Mouse (Mus musculus) stomach, embryonic 14.5 days (tissue): Measurements from ENCODE around the gene Stk38. TPM values are rescaled to one million over a fixed set of nuclear protein-coding genes. Genes with fewer than 3 reads are reported as not detected.

ENCODE experiments used
- ATAC-seq: fragments of 200-750 bp; cut with Nextera tagmentation; 2 replicates; pipeline ENCODE4 v1.8.0; 2017; ENCODE audit warnings: low read depth, moderate TSS enrichment; ENCODE audit not compliant: insufficient number of reproducible peaks, insufficient read depth, low FRiP score
- H3K27ac ChIP-seq: fragments of 300-500 bp; sonication (generic); 2 replicates; pipeline ENCODE4 v1.5.1; 2014; ENCODE audit warnings: mild to moderate bottlenecking, low read length, moderate library complexity, mixed read lengths
- H3K27me3 ChIP-seq: fragments of 300-500 bp; sonication (generic); 2 replicates; pipeline ENCODE4 v1.6.1; 2014; ENCODE audit warnings: low read length, control low read depth, mixed read lengths; ENCODE audit not compliant: control insufficient read depth, insufficient read depth
- H3K36me3 ChIP-seq: fragments of 300-500 bp; sonication (generic); 2 replicates; pipeline ENCODE4 v1.6.1; 2014; ENCODE audit warnings: mild to moderate bottlenecking, control low read depth, low read length, moderate library complexity, mixed read lengths; ENCODE audit not compliant: control insufficient read depth, insufficient read depth
- H3K4me1 ChIP-seq: fragments of 300-500 bp; sonication (generic); 2 replicates; pipeline ENCODE4 v1.6.1; 2014; ENCODE audit warnings: low read length, control low read depth, mixed read lengths; ENCODE audit not compliant: control insufficient read depth, insufficient read depth
- H3K4me2 ChIP-seq: fragments of 300-500 bp; sonication (generic); replicated peaks from 2 replicates; pipeline ENCODE4 v1.6.1; 2014; ENCODE audit warnings: low read depth, low read length, control low read depth
- H3K4me3 ChIP-seq: fragments of 300-500 bp; sonication (generic); 2 replicates; pipeline ENCODE4 v1.5.1; 2014; ENCODE audit warnings: low read depth, low read length, control low read depth
- H3K9ac ChIP-seq: fragments of 300-500 bp; sonication (generic); replicated peaks from 2 replicates; pipeline ENCODE4 v1.6.1; 2014; ENCODE audit warnings: low read depth, mild to moderate bottlenecking, control low read depth, low read length, moderate library complexity, mixed read lengths
- H3K9me3 ChIP-seq: fragments of 300-500 bp; sonication (generic); 2 replicates; pipeline ENCODE4 v1.6.1; 2016; ENCODE audit warnings: low read depth, low read length, control low read depth; ENCODE audit not compliant: control insufficient read depth
- WGBS: fragments of 180-500 bp; shearing (Covaris S2); extraction: QIAGEN DNeasy Blood & Tissue Kit; methylation state at CpG from one replicate; pipeline ENCODE4 v1.1.7; 2014; 5-methylcytosine and 5-hydroxymethylcytosine counted together
- polyA plus RNA-seq: library from polyadenylated mRNA; unstranded; fragments of >200 nt; fragmentation: Nextera tagmentation; extraction: Ambion mirVana; gene quantifications from 2 replicates; pipeline ENCODE4 v1.2.1, GENCODE M21; 2014

Gene Stk38
- polyA plus RNA-seq, 1 experiment from 2014 or later = 121 TPM

DNA sequence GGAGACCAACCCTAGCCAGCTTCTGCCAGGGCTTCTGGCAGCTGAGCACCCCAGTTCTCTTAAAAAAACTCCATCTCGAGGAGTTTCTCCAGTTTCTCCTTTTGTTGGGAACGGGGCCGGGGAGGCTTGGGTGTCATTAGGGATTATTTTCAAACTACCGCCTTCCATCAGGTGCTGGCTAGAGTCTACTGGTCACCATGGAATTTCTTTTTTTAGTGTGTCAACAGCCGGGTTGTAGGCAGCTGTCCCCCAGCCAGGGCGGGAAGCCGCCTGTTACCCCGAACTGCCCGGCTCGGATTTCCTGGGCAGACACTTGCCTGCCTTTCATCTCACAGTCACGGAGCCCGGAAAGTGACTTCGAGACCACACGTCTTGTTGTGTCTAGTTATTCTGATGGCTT, 43.0 kb upstream of the Stk38 start:
- no peak overlapping the region for H3K4me3 ChIP-seq
- H3K27ac ChIP-seq = no peak overlapping the region
- H3K9ac ChIP-seq = no peak overlapping the region

DNA sequence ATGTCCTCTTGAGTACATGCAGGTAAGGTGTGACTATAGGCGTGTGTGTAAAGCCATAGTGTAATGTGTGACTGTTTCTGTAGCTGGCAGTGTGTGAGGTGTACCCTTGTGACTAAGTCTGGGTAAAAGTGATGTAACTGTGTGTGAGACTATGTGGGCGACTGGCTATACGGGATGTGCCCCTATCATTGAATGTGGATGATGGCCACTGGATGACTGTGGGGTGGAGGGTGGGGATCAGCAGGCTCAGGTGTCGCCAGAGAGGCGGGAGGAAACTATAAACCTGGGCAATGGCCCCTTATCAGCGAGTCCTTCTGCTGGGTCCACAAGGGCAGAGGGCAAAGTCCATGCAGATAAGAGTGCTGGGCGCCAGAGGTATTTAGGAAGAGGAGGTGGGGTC, 42.1 kb upstream of the Stk38 start:
- ATAC-seq = 0 out of 2 replicates have a peak, but pooled peaks have one; percentile 37
- Histone ChIP-seq H3K36me3 (peaks cover 24% of the 10 kb centered on the region), H3K4me2 (no peak overlapping the region), H3K27ac (no peak overlapping the region), H3K9me3 (no peaks in the 10 kb centered on the region), H3K4me1 (0 out of 2 replicates have a peak, but pooled peaks cover 13% of the 10 kb centered on the region), H3K9ac (no peak overlapping the region), H3K4me3 (no peak overlapping the region), H3K27me3 (no peaks in the 10 kb centered on the region)
- 59% methylated on average over 7 of the region's 7 CpGs for WGBS

More for the DNA sequence above, 43.0 kb upstream of the Stk38 start:
- Histone ChIP-seq H3K4me2 (no peak overlapping the region), H3K27me3 (no peaks in the 10 kb centered on the region), H3K9me3 (no peaks in the 10 kb centered on the region), H3K36me3 (peaks cover 15% of the 10 kb centered on the region; the same call in 1 of the 2 replicates), H3K4me1 (0 out of 2 replicates have a peak, but pooled peaks cover 13% of the 10 kb centered on the region)
- 32% methylated on average over 14 of the region's 14 CpGs for WGBS
- no peak for ATAC-seq

DNA sequence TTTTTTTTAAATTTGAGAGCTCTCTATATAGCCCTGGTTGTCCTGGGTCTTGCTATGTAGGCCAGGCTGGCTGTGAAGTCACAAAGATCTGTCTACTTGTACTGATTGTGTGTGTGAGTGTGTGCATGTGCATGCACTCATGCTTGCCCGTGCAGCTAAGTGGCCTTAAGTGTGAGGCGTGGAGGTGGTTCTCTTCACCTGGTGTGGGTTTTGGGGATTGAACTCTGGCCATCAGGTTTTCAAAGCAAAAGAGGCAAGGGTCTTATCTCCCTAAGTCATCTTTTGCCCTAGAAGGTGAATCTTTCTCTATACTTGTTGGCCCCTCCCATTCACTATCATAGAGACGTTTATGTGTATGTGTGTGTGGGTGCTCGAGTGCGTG, 41.7 kb upstream of the Stk38 start:
- no peak overlapping the region for H3K4me2 ChIP-seq
- no peak overlapping the region for H3K4me3 ChIP-seq
- no peak for ATAC-seq

GRCm38 (mm10) chr17:29048748-29049507, 41.1 kb upstream of the Stk38 start:
- no peak for ATAC-seq
- Histone ChIP-seq H3K9me3 (no peaks in the 10 kb centered on the region), H3K4me2 (no peak overlapping the region), H3K4me1 (0 out of 2 replicates have a peak, but pooled peaks cover 12% of the 10 kb centered on the region), H3K36me3 (peaks cover 34% of the 10 kb centered on the region), H3K27me3 (no peaks in the 10 kb centered on the region), H3K9ac (no peak overlapping the region), H3K4me3 (no peak overlapping the region), H3K27ac (no peak overlapping the region)
- WGBS = 19% methylated on average over 13 of the region's 13 CpGs

More for the DNA sequence above, 41.7 kb upstream of the Stk38 start:
- Histone ChIP-seq H3K27ac (no peak overlapping the region), H3K27me3 (no peaks in the 10 kb centered on the region), H3K9ac (no peak overlapping the region), H3K36me3 (peaks cover 28% of the 10 kb centered on the region), H3K4me1 (0 out of 2 replicates have a peak, but pooled peaks cover 13% of the 10 kb centered on the region), H3K9me3 (no peaks in the 10 kb centered on the region)
- WGBS = 62% methylated on average over 5 of the region's 5 CpGs

DNA sequence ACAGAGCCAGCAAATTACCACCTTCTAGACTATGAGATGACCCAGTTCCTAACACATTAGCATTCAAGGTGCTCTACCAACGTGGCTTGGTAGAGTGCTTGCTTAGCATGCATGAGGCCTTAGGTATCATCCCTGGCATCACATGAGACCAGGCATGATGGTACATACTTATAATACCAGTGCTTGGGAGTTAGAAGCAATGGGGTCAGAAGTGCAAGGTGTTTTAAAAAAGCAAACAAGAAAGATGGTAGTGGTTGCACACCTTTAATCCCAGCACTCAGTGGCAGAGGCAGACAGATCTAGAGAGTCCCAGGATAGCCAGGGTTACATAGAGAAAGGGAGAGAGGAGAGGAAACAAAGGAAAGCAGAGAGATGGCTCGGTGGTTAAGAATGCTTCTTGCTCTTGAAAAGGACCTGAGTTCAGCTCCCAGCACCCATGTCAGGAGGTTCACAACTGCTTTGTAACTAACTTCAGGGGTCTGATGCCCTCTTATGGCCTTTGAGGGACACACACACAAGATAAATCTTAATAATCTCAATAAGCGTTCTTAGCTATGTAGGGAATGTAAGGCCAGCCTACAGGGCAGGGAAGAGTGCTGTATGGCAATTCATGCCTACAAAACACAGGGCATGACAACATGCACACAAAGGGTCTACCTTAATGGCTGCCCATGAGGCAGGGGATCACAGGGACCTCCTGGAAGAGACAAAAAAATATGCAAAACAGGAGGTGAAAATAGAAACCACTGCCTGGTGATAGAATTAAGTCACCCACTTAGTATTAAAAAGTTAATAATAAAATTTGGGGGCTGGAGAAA, 40.1 kb upstream of the Stk38 start:
- Histone ChIP-seq H3K4me3 (no peak overlapping the region), H3K9me3 (no peaks in the 10 kb centered on the region), H3K4me1 (0 out of 2 replicates have a peak, but pooled peaks cover 11% of the 10 kb centered on the region), H3K9ac (no peak overlapping the region), H3K4me2 (no peak overlapping the region), H3K27ac (no peak overlapping the region), H3K27me3 (no peaks in the 10 kb centered on the region), H3K36me3 (peaks cover 44% of the 10 kb centered on the region)
- 58% methylated on average over 3 of the region's 3 CpGs for WGBS
- no peak for ATAC-seq

DNA sequence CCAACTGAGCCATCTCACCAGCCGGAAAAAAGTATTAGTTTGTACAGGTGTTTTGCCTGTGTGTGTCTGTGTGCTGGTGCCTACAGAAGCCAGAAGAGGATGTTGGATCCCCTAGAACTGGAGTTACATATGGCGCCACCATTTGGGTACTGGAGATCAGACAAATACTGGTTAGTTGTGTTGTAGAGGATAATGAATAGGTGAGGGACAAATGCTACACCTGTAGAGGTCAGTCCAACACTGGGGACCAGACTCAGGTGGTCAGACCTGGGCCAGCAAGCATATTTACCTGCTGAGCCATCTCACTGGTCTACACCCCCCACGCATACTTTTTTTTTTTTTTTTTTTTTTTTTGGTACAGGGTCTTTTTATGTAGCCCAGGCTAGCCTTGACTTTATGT, 39.1 kb upstream of the Stk38 start:
- H3K4me1 ChIP-seq = 0 out of 2 replicates have a peak, but pooled peaks cover 11% of the 10 kb centered on the region
- WGBS = 83% methylated on average over 3 of the region's 3 CpGs
- H3K36me3 ChIP-seq = peaks cover 52% of the 10 kb centered on the region
- no peak overlapping the region for H3K9ac ChIP-seq
- no peaks in the 10 kb centered on the region for H3K9me3 ChIP-seq
- no peak overlapping the region for H3K27ac ChIP-seq
- H3K4me2 ChIP-seq = no peak overlapping the region
- no peaks in the 10 kb centered on the region for H3K27me3 ChIP-seq
- no peak overlapping the region for H3K4me3 ChIP-seq
- ATAC-seq = no peak

GRCm38 (mm10) chr17:29045741-29046530, 38.1 kb upstream of the Stk38 start:
- H3K36me3 ChIP-seq = peaks cover 57% of the 10 kb centered on the region
- whole genome bisulfite sequencing = 60% methylated on average over 12 of the region's 12 CpGs

GRCm38 (mm10) chr17:29044925-29045319, 37.1 kb upstream of the Stk38 start:
- no peak for ATAC-seq
- 70% methylated on average over 1 of the region's 1 CpGs for WGBS
- H3K27ac ChIP-seq = no peak overlapping the region
- 0 out of 2 replicates have a peak, but pooled peaks cover 7% of the 10 kb centered on the region for H3K4me1 ChIP-seq
- H3K9ac ChIP-seq = no peak overlapping the region
- H3K4me3 ChIP-seq = no peak overlapping the region
- no peaks in the 10 kb centered on the region for H3K27me3 ChIP-seq
- no peak overlapping the region for H3K4me2 ChIP-seq
- H3K9me3 ChIP-seq = no peaks in the 10 kb centered on the region
- peaks cover 68% of the 10 kb centered on the region for H3K36me3 ChIP-seq

More at GRCm38 (mm10) chr17:29045741-29046530, 38.1 kb upstream of the Stk38 start:
- Histone ChIP-seq H3K9me3 (no peaks in the 10 kb centered on the region), H3K9ac (no peak overlapping the region), H3K4me2 (no peak overlapping the region), H3K4me1 (0 out of 2 replicates have a peak, but pooled peaks cover 10% of the 10 kb centered on the region), H3K4me3 (no peak overlapping the region), H3K27me3 (no peaks in the 10 kb centered on the region), H3K27ac (no peak overlapping the region)
- peak; percentile 37 for ATAC-seq
